Mouse (Mus musculus) midbrain, embryonic 12.5 days (tissue): ENCODE results near the gene Ccdc114. TPM values are rescaled to one million over a fixed set of nuclear protein-coding genes. Genes with fewer than 3 reads are reported as not detected.
"Not testable (repeated sequence)": the region's sequence is repeated elsewhere in the genome, so short reads cannot be mapped to it uniquely, and the experiment has no call there.

Experiments
- ATAC-seq: fragments of 200-750 bp; cut with Nextera tagmentation; 2 replicates; pipeline ENCODE4 v1.8.0; 2017; ENCODE audit warnings: low read depth, moderate TSS enrichment, moderate library complexity; ENCODE audit not compliant: low FRiP score
- H3K27ac ChIP-seq: fragments of 300-500 bp; sonication (generic); replicated peaks from 2 replicates; pipeline ENCODE4 v1.5.1; 2016; ENCODE audit warnings: mild to moderate bottlenecking
- H3K27me3 ChIP-seq: fragments of 300-500 bp; sonication (generic); 2 replicates; pipeline ENCODE4 v1.6.1; 2016; ENCODE audit warnings: mild to moderate bottlenecking
- H3K36me3 ChIP-seq: fragments of 300-500 bp; sonication (generic); 2 replicates; pipeline ENCODE4 v1.6.1; 2016
- H3K4me1 ChIP-seq: fragments of 300-500 bp; sonication (generic); 2 replicates; pipeline ENCODE4 v1.6.1; 2016
- H3K4me2 ChIP-seq: fragments of 300-500 bp; sonication (generic); replicated peaks from 2 replicates; pipeline ENCODE4 v1.6.1; 2016; ENCODE audit warnings: mild to moderate bottlenecking, moderate library complexity
- H3K4me3 ChIP-seq: fragments of 300-500 bp; sonication (generic); 2 replicates; pipeline ENCODE4 v1.5.1; 2016; ENCODE audit warnings: mild to moderate bottlenecking
- H3K9ac ChIP-seq: fragments of 300-500 bp; sonication (generic); replicated peaks from 2 replicates; pipeline ENCODE4 v1.6.1; 2016; ENCODE audit warnings: mild to moderate bottlenecking, moderate library complexity
- H3K9me3 ChIP-seq: fragments of 300-500 bp; sonication (generic); 2 replicates; pipeline ENCODE4 v1.6.1; 2016; ENCODE audit warnings: mild to moderate bottlenecking
- WGBS: fragments of 180-500 bp; shearing (Covaris S2); methylation state at CpG from one replicate; pipeline ENCODE4 v1.1.7; 2016; 5-methylcytosine and 5-hydroxymethylcytosine counted together
- polyA plus RNA-seq: library from polyadenylated mRNA; unstranded; fragments of >200 nt; fragmentation: Nextera tagmentation; extraction: Ambion mirVana; gene quantifications from 2 replicates; pipeline ENCODE4 v1.2.1, GENCODE M21; 2016

Gene Ccdc114
- polyA plus RNA-seq, 1 experiment from 2014 or later = 2.2 TPM

DNA sequence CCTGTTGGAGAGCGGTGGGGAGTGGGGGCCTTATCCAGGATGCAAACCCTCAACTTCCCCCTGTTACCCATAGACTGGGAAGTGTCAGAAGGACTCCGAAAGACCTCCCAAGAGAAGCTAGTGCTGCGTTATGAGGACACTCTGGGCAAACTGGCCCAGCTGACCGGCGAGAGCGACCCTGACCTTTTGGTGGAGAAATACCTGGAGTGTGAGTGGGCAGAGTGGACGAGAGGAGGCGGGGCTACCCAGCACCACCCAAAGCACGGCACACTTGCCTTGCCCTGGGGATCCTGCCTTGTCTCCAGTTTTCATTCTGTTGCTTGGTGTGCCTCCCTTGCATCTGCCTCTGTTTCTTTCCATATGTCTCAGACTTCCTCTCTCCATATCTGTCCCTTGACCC, 18.1 kb downstream of the Ccdc114 start:
- no peaks in the 10 kb centered on the region for H3K36me3 ChIP-seq
- H3K4me3 ChIP-seq = no peak overlapping the region
- no peaks in the 10 kb centered on the region for H3K9me3 ChIP-seq
- H3K9ac ChIP-seq = no peak overlapping the region
- WGBS = 83% methylated on average over 9 of the region's 9 CpGs
- H3K27ac ChIP-seq = no peak overlapping the region
- no peak for ATAC-seq
- no peak overlapping the region for H3K4me2 ChIP-seq
- no peaks in the 10 kb centered on the region for H3K4me1 ChIP-seq
- H3K27me3 ChIP-seq = no peaks in the 10 kb centered on the region

- H3K9me3 ChIP-seq, H3K4me1 ChIP-seq, H3K9ac ChIP-seq, ATAC-seq, H3K36me3 ChIP-seq, H3K4me2 ChIP-seq, H3K27ac ChIP-seq, H3K27me3 ChIP-seq, H3K4me3 ChIP-seq: not testable (repeated sequence)
- WGBS = 69% methylated on average over 1 of the region's 1 CpGs
Observed at GRCm38 (mm10) chr7:45943280-45943679, 19.4 kb downstream of the Ccdc114 start.

DNA sequence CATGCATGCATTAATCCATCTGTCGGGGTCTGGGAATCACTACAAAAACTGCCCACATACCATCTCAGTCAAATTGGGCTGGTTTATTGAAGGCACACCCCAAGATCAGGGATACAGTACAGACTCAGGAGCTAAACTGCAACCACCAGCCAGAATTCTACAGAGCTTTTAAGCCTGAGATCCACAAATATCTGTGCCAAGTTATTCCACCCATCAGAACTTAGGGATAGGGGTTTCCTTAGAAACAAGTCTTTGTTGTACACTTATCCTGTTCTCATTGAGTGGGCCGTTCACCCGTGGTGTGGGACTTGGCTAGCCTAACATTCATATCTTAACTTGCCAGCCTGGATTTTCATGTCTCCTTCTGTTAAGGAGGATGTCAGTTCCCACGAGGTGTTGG, 25.2 kb downstream of the Ccdc114 start:
- ATAC-seq = no peak
- Histone ChIP-seq H3K9ac (no peak overlapping the region), H3K4me2 (no peak overlapping the region), H3K4me3 (no peak overlapping the region), H3K4me1 (no peaks in the 10 kb centered on the region), H3K9me3 (no peaks in the 10 kb centered on the region), H3K36me3 (no peaks in the 10 kb centered on the region), H3K27ac (no peak overlapping the region), H3K27me3 (no peaks in the 10 kb centered on the region)
- 79% methylated on average over 4 of the region's 4 CpGs for WGBS

GRCm38 (mm10) chr7:45956611-45957010, 32.7 kb downstream of the Ccdc114 start:
- no peak overlapping the region for H3K4me2 ChIP-seq
- H3K4me1 ChIP-seq = no peaks in the 10 kb centered on the region
- ATAC-seq = no peak
- H3K27me3 ChIP-seq = no peaks in the 10 kb centered on the region
- no peaks in the 10 kb centered on the region for H3K9me3 ChIP-seq
- WGBS = 77% methylated on average over 4 of the region's 4 CpGs
- H3K9ac ChIP-seq = no peak overlapping the region
- H3K36me3 ChIP-seq = no peaks in the 10 kb centered on the region
- no peak overlapping the region for H3K27ac ChIP-seq
- H3K4me3 ChIP-seq = no peak overlapping the region

GRCm38 (mm10) chr7:45971831-45972723, 48.2 kb downstream of the Ccdc114 start:
- ATAC-seq = no peak
- no peaks in the 10 kb centered on the region for H3K36me3 ChIP-seq
- no peak overlapping the region for H3K27ac ChIP-seq
- no peaks in the 10 kb centered on the region for H3K27me3 ChIP-seq
- H3K4me2 ChIP-seq = no peak overlapping the region
- no peaks in the 10 kb centered on the region for H3K4me1 ChIP-seq
- H3K9ac ChIP-seq = no peak overlapping the region
- H3K4me3 ChIP-seq = no peak overlapping the region
- WGBS = 78% methylated on average over 11 of the region's 11 CpGs
- H3K9me3 ChIP-seq = no peaks in the 10 kb centered on the region

- Histone ChIP-seq H3K4me2 (no peak overlapping the region), H3K9ac (no peak overlapping the region), H3K4me1 (no peaks in the 10 kb centered on the region), H3K4me3 (no peak overlapping the region), H3K36me3 (no peaks in the 10 kb centered on the region), H3K27me3 (no peaks in the 10 kb centered on the region), H3K9me3 (no peaks in the 10 kb centered on the region), H3K27ac (no peak overlapping the region)
- 81% methylated on average over 6 of the region's 6 CpGs for WGBS
- ATAC-seq = peak; percentile 47; the same call in 1 of the 2 replicates
Observed at GRCm38 (mm10) chr7:45973271-45973687, 49.4 kb downstream of the Ccdc114 start.

DNA sequence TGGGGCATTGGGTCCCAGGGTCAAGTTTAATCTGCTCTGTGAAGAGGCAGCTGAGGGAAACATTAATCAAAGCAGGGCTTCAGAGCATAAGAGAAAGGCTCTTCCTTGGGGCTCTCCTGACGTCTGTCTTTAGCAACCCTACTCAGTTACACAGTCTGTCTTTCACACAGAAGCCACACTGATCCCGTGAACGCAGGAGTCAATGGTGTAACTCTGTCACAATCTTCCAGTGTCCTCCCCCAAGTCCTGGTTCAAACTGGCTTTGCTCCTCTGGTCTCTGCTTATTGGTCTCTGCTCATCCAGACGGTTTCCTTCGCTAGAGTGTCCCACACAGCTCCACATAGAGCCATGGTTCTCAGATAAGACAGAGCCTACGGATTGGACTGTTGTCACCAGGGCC, 50.2 kb downstream of the Ccdc114 start:
- WGBS = 68% methylated on average over 6 of the region's 6 CpGs
- no peak overlapping the region for H3K27ac ChIP-seq
- ATAC-seq = no peak
- no peaks in the 10 kb centered on the region for H3K4me1 ChIP-seq
- H3K27me3 ChIP-seq = no peaks in the 10 kb centered on the region
- no peak overlapping the region for H3K4me2 ChIP-seq
- H3K36me3 ChIP-seq = no peaks in the 10 kb centered on the region
- H3K9me3 ChIP-seq = no peaks in the 10 kb centered on the region
- H3K4me3 ChIP-seq = no peak overlapping the region
- H3K9ac ChIP-seq = no peak overlapping the region

GRCm38 (mm10) chr7:45974512-45974911, 50.6 kb downstream of the Ccdc114 start:
- Histone ChIP-seq H3K9me3 (no peaks in the 10 kb centered on the region), H3K4me2 (no peak overlapping the region), H3K9ac (no peak overlapping the region), H3K4me1 (no peaks in the 10 kb centered on the region), H3K27me3 (no peaks in the 10 kb centered on the region), H3K36me3 (no peaks in the 10 kb centered on the region), H3K4me3 (no peak overlapping the region), H3K27ac (no peak overlapping the region)
- WGBS = 74% methylated on average over 6 of the region's 6 CpGs
- ATAC-seq = no peak

- H3K4me2 ChIP-seq = no peak overlapping the region
- ATAC-seq = no peak
- H3K36me3 ChIP-seq = no peaks in the 10 kb centered on the region
- WGBS = 88% methylated on average over 5 of the region's 5 CpGs
- H3K27me3 ChIP-seq = no peaks in the 10 kb centered on the region
- H3K9me3 ChIP-seq = no peaks in the 10 kb centered on the region
- no peak overlapping the region for H3K9ac ChIP-seq
- H3K4me3 ChIP-seq = no peak overlapping the region
- H3K27ac ChIP-seq = no peak overlapping the region
- no peaks in the 10 kb centered on the region for H3K4me1 ChIP-seq
Observed at GRCm38 (mm10) chr7:45981612-45982011, 57.7 kb downstream of the Ccdc114 start.

DNA sequence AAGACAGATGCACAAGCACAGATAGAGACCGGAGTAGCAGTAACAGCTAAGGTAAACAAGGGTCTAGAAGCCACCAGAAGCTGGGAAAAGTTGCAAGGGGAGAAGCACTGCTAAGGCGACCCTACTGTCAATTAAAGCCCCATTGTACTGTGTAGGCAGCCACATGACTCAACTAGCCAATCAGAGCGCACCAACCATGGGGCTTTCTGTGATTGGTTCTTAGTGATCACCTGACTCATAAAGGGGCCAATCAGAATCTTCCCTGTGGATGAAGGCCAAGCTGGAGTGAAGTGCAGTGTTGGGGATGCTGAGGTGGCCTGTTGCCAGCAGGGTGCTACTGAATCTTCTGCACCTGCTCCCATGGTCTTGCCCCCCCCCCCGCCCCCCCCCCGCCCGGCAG, 63.0 kb downstream of the Ccdc114 start:
- ATAC-seq = no peak
- no peaks in the 10 kb centered on the region for H3K27me3 ChIP-seq
- no peak overlapping the region for H3K4me3 ChIP-seq
- H3K36me3 ChIP-seq = no peaks in the 10 kb centered on the region
- H3K4me1 ChIP-seq = no peaks in the 10 kb centered on the region
- H3K27ac ChIP-seq = no peak overlapping the region
- no peak overlapping the region for H3K4me2 ChIP-seq
- H3K9ac ChIP-seq = no peak overlapping the region
- WGBS = 67% methylated on average over 6 of the region's 6 CpGs
- H3K9me3 ChIP-seq = no peaks in the 10 kb centered on the region

GRCm38 (mm10) chr7:45988344-45988743, 64.5 kb downstream of the Ccdc114 start:
- WGBS = 87% methylated on average over 1 of the region's 1 CpGs
- no peaks in the 10 kb centered on the region for H3K9me3 ChIP-seq
- no peak for ATAC-seq

DNA sequence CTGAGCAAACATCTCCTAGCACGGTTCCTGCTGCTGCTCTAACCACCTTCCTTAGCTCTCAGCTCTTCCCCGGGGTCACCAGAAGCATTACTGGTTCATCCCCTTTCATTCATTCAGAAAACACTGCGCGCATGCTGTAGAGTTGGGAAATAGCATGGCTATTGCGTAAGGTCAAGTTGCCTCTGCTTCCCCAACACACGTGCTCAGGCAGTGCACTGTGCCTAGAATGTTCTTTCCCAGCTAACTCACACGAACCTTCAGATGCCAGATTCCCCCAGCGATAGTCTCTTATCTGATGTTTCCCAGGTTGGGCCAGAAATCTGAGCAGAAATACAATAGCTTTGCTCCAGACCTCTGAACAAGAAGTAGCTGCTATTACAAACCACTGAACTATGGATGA, 68.6 kb downstream of the Ccdc114 start:
- ATAC-seq = no peak
- WGBS = 92% methylated on average over 8 of the region's 8 CpGs
- Histone ChIP-seq H3K4me2 (no peak overlapping the region), H3K9me3 (no peaks in the 10 kb centered on the region), H3K4me1 (no peaks in the 10 kb centered on the region), H3K4me3 (no peak overlapping the region), H3K27ac (no peak overlapping the region), H3K36me3 (no peaks in the 10 kb centered on the region), H3K9ac (no peak overlapping the region), H3K27me3 (no peaks in the 10 kb centered on the region)

More at GRCm38 (mm10) chr7:45988344-45988743, 64.5 kb downstream of the Ccdc114 start:
- Histone ChIP-seq H3K4me2 (no peak overlapping the region), H3K9ac (no peak overlapping the region), H3K4me3 (no peak overlapping the region), H3K27me3 (no peaks in the 10 kb centered on the region), H3K4me1 (no peaks in the 10 kb centered on the region), H3K36me3 (no peaks in the 10 kb centered on the region), H3K27ac (no peak overlapping the region)
